Mouse (Mus musculus): ENCODE data around the gene Col28a1.

- no peak for TF ChIP-seq CTCF (IDR thresholded peaks at IDR 0.05; ENCODE audit: insufficient read depth, low read depth, low read length)
- TF ChIP-seq POLR2A (IDR thresholded peaks at IDR 0.05; ENCODE audit: insufficient read depth, low read depth, low read length), result no peak
Measured at GRCm38 (mm10) chr6:8077572-8078146, 114.8 kb downstream of the Col28a1 start.
